Mouse (Mus musculus) retina, postnatal 7 days (tissue): ENCODE data around the gene Fryl.
"Not testable (repeated sequence)": the region's sequence is repeated elsewhere in the genome, so short reads cannot be mapped to it uniquely, and the experiment has no call there.

ENCODE experiments used
- DNase-seq: peaks from one replicate; pipeline ENCODE4 v3.0.0-alpha.2; 2012; ENCODE audit warnings: low read depth, low spot score

Gene Fryl

GRCm38 (mm10) chr5:73011806-73012205, 244.6 kb downstream of the Fryl start:
- DNase-seq: not testable (repeated sequence)

GRCm38 (mm10) chr5:73008230-73008629, 248.2 kb downstream of the Fryl start:
- not testable (repeated sequence) for DNase-seq

GRCm38 (mm10) chr5:73007582-73007959, 248.8 kb downstream of the Fryl start:
- no peak for DNase-seq

GRCm38 (mm10) chr5:73006784-73007581, 249.4 kb downstream of the Fryl start, which contains the start of gene Slc10a4:
Slc10a4 (plus strand) TSS chr5:73006883.
- DNase-seq: no peak

GRCm38 (mm10) chr5:73004046-73004445, 252.4 kb downstream of the Fryl start:
- no peak for DNase-seq

- not testable (repeated sequence) for DNase-seq
Measured at GRCm38 (mm10) chr5:72998546-72998945, 257.9 kb downstream of the Fryl start.

- DNase-seq: no peak
Measured at GRCm38 (mm10) chr5:72995379-72995778, 261.0 kb downstream of the Fryl start.

GRCm38 (mm10) chr5:72994928-72995327, 261.5 kb downstream of the Fryl start:
- no peak for DNase-seq

GRCm38 (mm10) chr5:72994424-72994823, 262.0 kb downstream of the Fryl start:
- no peak for DNase-seq

- DNase-seq: no peak
Measured at GRCm38 (mm10) chr5:72992474-72992873, 263.9 kb downstream of the Fryl start.

GRCm38 (mm10) chr5:72989756-72990155, 266.7 kb downstream of the Fryl start:
- no peak for DNase-seq

GRCm38 (mm10) chr5:72987786-72988185, 268.6 kb downstream of the Fryl start:
- no peak for DNase-seq

- DNase-seq: peak; percentile 43
Measured at GRCm38 (mm10) chr5:72984091-72984490, 272.3 kb downstream of the Fryl start.

GRCm38 (mm10) chr5:72976539-72976938, 279.9 kb downstream of the Fryl start:
- DNase-seq: no peak

- DNase-seq: no peak
Measured at GRCm38 (mm10) chr5:72975996-72976395, 280.4 kb downstream of the Fryl start.

- no peak for DNase-seq
Measured at GRCm38 (mm10) chr5:72974602-72975001, 281.8 kb downstream of the Fryl start, which contains the start of gene Gm10135. Gm10135 (minus strand) TSS chr5:72974702.

- DNase-seq: no peak
Measured at GRCm38 (mm10) chr5:72972934-72973333, 283.5 kb downstream of the Fryl start.

GRCm38 (mm10) chr5:72972435-72972834, 284.0 kb downstream of the Fryl start:
- no peak for DNase-seq
